Mouse (Mus musculus) megakaryocyte, embryonic 14.5 days (primary cell): ENCODE results near the gene Mgst2.

Source experiments
- FLI1 ChIP-seq: IDR thresholded peaks from 2 replicates; pipeline ENCODE4 v1.6.1; 2012; ENCODE audit warnings: low read length, inconsistent platforms, mixed read lengths
- GATA1 ChIP-seq: IDR thresholded peaks from 3 replicates; pipeline ENCODE4 v1.6.1; 2012; ENCODE audit warnings: mixed read lengths, low read length, inconsistent platforms, borderline replicate concordance

DNA sequence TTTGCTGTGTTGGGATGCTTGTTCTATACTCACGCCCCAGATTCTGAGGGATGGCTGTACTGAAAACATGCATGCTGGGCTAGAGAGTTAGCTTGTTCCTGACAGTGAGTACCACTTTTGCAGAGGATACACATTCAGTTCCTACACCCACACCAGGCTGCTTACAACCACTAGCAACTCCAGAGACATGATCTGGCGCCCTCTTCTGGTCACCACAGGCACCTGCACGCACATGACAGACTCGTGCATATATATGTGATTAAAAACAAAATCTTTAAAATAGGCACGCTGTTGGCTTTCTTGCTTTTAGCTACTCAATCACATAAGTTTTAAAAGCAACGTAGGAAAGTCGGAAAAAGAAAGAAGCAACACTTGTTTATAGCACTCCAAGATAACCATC is 45.1 kb downstream of the Mgst2 start:
- TF ChIP-seq FLI1 (no peak), GATA1 (no peak)
